Mouse (Mus musculus) bone marrow, adult 2 months (tissue): ENCODE measurements at regions not wholly inside any gene's neighbourhood (a gene's known extent, or its start where the extent isn't known, plus 50 kb on each side); places are given as distances from the start of the nearest gene placed in this dataset.

Experiments
- CTCF ChIP-seq: fragments of 200-500 bp; IDR thresholded peaks from 2 replicates; pipeline ENCODE4 v1.5.1; 2011; ENCODE audit warnings: low read length, control low read depth; ENCODE audit not compliant: control insufficient read depth, insufficient read depth
- POLR2A ChIP-seq: fragments of 200-500 bp; IDR thresholded peaks from 2 replicates; pipeline ENCODE4 v1.6.1; 2011; ENCODE audit warnings: low read depth, mild to moderate bottlenecking, control low read depth, low read length, borderline replicate concordance; ENCODE audit not compliant: control insufficient read depth

DNA sequence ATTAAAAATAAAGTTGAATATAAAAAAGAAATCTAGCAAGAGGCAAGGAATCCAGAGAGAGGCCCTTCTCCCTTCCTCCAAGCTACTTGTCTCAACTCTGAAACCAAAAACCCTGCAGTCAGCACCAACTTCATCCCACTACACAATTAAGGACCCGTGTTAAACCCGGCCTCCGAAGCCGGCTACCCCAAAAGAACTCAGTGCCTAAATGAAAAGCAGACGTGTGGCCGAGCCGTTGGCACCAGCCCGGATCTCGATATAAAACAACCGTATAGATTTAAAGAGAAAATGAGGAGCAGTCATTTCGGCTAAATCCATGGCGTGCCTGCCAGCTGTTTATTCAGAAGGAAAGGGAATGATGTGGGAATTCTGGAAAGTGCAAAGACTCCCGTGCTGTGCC, 384.7 kb upstream of the Dynlrb2 start:
- TF ChIP-seq POLR2A (no peak), CTCF (no peak)
